Mouse (Mus musculus) lung, postnatal 0 days (tissue): ENCODE data around the gene Slc38a6.

Source experiments
- CTCF ChIP-seq: IDR thresholded peaks from 2 replicates; pipeline ENCODE4 v1.5.1; 2016; ENCODE audit warnings: antibody characterized with exemption, mild to moderate bottlenecking
- EP300 ChIP-seq: IDR thresholded peaks from 2 replicates; pipeline ENCODE4 v1.6.1; 2016; ENCODE audit warnings: antibody characterized with exemption, mild to moderate bottlenecking, control low read depth

DNA sequence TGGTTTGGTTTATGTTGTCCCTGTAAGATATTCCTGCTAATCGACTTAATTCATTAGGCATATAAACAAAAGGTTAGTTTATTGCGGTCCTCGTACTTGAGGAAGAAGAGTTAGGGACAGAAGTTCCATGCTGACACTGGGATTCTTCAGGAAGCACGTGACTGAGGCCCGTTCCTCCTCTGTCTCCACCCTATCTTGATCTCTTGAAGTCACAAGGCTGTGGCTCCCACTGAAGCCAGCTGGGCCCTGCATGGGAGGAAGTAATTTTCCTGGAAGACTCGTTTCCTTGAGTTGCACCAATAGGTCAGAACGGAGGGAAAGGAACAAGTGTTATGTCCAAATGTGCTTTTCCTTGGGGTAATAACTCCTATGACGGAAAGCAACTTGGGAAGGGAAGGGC, 1.0 kb downstream of the Slc38a6 start:
- TF ChIP-seq CTCF (no peak), EP300 (no peak)
